Mouse (Mus musculus): ENCODE results near the gene Dnajc6.

DNA sequence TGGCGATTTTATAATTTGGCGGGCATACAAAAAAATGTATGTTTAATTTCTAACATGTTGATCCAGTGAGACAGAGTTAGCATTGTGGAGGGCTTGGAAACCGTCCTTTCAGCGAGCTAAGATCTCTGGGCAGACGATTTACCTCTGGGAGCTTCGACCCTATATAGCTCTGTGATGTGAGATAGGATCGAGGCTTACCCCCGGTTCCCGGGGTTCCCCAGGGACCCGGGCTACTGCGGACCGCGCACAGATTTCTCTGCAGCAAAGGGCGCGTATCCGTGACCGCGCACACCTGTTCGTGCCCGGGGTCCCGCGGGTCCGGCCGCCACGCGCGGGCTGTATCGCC lies 287 bp upstream of the Dnajc6 start:
- TF ChIP-seq CTCF (IDR thresholded peaks at IDR 0.05 in 2 of 3, conservative IDR thresholded peaks at IDR 0.05 in 1 of 3; ENCODE audit: control insufficient read depth in 1 of 3, insufficient read depth in 1 of 3, low read depth in 2 of 3, low read length in 3 of 3, poor library complexity in 1 of 3, severe bottlenecking in 1 of 3) = no peak
- no peak for TF ChIP-seq E2F4 (IDR thresholded peaks at IDR 0.05; ENCODE audit: borderline replicate concordance, low read depth, low read length)
- no peak for TF ChIP-seq RCOR1 (IDR thresholded peaks at IDR 0.05; ENCODE audit: low read depth, low read length)
- TF ChIP-seq MXI1 (IDR thresholded peaks at IDR 0.05; ENCODE audit: low read depth, low read length) = no peak
- no peak for TF ChIP-seq ZC3H11A (IDR thresholded peaks at IDR 0.05; ENCODE audit: low read depth, low read length)
